Mouse (Mus musculus): ENCODE results near the gene Lancl2. TPM values are rescaled to one million over a fixed set of nuclear protein-coding genes. Genes with fewer than 3 reads are reported as not detected.

Gene Lancl2
- polyA plus RNA-seq, 1 experiment from 2014 or later, result 15.8 TPM

DNA sequence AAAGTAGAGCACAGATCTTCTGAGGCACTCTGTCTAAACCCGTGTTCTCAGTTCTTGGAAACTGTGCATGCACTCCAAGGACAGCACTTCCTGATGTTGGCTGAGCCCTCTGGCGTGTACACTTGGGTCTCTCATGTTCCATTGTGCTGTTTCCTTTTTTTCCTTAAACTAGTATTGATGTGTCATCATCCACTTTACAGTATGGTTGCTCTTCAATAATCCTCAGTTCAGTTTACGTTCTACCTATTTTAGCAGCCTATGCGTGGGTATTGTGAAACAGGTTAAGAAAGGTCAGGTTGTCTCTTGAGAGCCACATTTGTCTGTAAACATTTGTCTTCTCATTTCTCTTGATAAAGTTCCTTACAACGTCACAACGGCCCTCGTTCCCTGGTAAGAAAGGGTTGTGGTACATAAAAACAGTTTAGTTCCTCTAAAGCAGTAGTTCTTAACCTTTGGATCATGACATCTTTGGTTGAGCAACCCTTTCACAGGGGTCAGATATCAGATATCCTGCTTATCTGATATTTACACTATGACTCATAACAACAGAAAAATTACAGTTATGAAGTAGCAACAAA, 66.7 kb downstream of the Lancl2 start:
- no peak overlapping the region for H3K4me3 ChIP-seq
- 80% methylated on average over 7 of the region's 7 CpGs for WGBS
- no peaks in the 10 kb centered on the region for H3K27me3 ChIP-seq
- H3K36me3 ChIP-seq, result peaks cover 3% of the 10 kb centered on the region; the same call in 1 of the 2 replicates
- no peaks in the 10 kb centered on the region for H3K9me3 ChIP-seq (replicated peaks)
- no peak for ATAC-seq (replicated peaks; ENCODE audit: insufficient number of reproducible peaks, insufficient read depth, low FRiP score, low read depth)
- H3K27ac ChIP-seq, result no peak overlapping the region
- no peak overlapping the region for H3K4me2 ChIP-seq
- H3K9ac ChIP-seq, result no peak overlapping the region
- H3K4me1 ChIP-seq (replicated peaks), result peaks cover 6% of the 10 kb centered on the region; the same call in 1 of the 2 replicates

DNA sequence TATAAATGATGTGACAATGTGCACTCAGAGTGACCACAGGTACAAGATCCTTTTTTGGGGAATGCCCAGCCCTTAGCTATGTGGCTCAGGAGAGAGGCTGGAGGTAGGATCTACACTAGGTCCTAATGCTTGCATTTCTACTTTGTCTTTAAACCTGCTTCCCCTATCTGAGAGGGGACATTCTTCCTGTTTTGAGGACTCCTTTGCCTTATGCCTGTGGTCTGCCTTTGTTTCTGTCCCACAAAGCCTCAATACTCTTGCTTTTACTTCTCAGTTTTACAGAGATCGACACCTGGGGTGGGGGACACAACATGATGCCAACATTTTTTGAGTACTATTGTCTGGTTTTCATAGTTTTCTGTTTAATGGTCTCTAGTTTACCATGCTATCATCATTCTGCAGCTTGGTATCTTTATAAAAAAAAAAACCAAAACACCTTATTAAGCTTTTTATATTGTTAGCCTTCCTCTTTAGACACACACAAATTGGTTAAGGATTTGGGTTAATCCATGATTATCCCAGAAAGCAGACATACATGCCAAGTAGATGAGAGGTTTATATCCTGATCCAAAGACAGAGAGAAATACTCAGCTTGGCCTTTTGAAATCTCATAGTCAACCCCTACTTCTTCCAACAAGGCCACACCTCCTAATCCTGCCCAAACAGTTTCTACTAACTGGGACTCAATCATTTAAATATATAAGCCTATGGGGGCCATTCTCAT, 68.3 kb downstream of the Lancl2 start:
- Histone ChIP-seq H3K4me2 (no peak overlapping the region), H3K9me3 (replicated peaks) (no peaks in the 10 kb centered on the region), H3K27ac (no peak overlapping the region), H3K4me3 (no peak overlapping the region), H3K9ac (no peak overlapping the region), H3K4me1 (replicated peaks) (peaks cover 6% of the 10 kb centered on the region; the same call in 1 of the 2 replicates), H3K27me3 (no peaks in the 10 kb centered on the region), H3K36me3 (peaks cover 3% of the 10 kb centered on the region; the same call in 1 of the 2 replicates)
- WGBS, result 84% methylated on average over 1 of the region's 1 CpGs
- no peak for ATAC-seq (replicated peaks; ENCODE audit: insufficient number of reproducible peaks, insufficient read depth, low FRiP score, low read depth)

DNA sequence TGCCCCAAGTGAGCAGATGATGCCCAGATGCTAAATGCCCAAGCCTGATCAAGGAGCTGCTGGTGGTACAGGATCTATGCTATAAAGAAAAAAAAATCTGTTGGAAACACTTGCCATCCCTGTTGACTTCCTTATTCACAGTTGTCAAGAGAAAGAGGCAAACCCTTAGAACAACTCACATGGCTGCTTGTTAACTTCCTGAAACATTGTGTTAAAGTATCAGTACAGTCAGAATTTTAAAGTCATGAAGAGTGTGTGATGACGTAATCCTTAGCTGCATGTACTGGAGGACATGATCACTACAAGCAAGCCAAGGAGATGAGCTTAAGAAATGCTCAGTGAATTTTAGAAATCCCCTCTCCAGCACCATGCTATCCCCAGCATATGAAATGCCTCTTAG, 71.5 kb downstream of the Lancl2 start:
- Histone ChIP-seq H3K9ac (no peak overlapping the region), H3K4me3 (no peak overlapping the region), H3K36me3 (peaks cover 12% of the 10 kb centered on the region; the same call in 1 of the 2 replicates), H3K9me3 (replicated peaks) (no peaks in the 10 kb centered on the region; the same call in 1 of the 2 replicates), H3K27ac (no peak overlapping the region), H3K4me2 (no peak overlapping the region), H3K4me1 (replicated peaks) (no peaks in the 10 kb centered on the region), H3K27me3 (no peaks in the 10 kb centered on the region)
- ATAC-seq (replicated peaks; ENCODE audit: insufficient number of reproducible peaks, insufficient read depth, low FRiP score, low read depth), result no peak
- 94% methylated on average over 1 of the region's 1 CpGs for WGBS

DNA sequence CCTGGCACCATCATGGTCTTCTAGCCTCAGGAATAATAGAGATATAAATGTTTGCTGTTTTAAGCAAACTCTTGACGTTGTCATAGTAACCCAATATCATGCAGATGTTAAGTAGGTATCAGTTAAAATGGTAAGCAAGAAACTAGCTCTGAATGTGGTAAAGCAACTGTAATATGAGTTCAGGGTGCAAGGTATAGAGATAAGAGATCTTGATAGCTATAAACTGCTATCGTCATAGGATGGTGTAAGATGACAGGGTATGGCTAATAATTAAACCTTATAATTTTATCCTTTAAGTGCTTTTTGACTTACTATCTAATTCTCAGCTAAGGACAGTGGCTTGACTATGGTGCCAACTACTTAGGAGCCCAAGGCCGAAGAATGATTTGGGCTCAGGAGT, 78.0 kb downstream of the Lancl2 start:
- no peaks in the 10 kb centered on the region for H3K27me3 ChIP-seq
- WGBS, result 85% methylated on average over 3 of the region's 3 CpGs
- no peak overlapping the region for H3K27ac ChIP-seq
- H3K4me3 ChIP-seq, result no peak overlapping the region
- no peaks in the 10 kb centered on the region for H3K4me1 ChIP-seq (replicated peaks)
- H3K36me3 ChIP-seq, result 0 out of 2 replicates have a peak, but pooled peaks cover 9% of the 10 kb centered on the region
- H3K4me2 ChIP-seq, result no peak overlapping the region
- H3K9ac ChIP-seq, result no peak overlapping the region
- no peak for ATAC-seq (replicated peaks; ENCODE audit: insufficient number of reproducible peaks, insufficient read depth, low FRiP score, low read depth)
- H3K9me3 ChIP-seq (replicated peaks), result no peaks in the 10 kb centered on the region; the same call in 1 of the 2 replicates

DNA sequence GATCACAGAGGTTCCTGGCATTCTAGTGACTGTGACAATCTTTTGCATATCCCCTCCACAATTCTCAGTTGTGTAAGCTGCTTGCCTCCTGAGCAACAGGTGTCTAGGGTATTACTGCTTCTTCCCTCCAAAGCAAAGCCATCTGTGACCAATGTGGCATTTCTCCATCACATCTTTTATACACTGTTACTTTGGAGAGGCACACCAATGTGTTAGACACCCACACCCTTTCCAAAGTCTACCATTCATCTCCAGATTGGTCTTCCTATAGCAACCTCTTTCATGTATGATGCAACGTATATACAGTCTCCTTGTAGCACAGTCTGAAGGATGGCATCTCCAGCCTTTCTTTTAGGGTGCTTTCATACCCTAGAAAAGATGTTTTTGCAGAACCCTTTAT, 80.3 kb downstream of the Lancl2 start:
- no peaks in the 10 kb centered on the region for H3K4me1 ChIP-seq (replicated peaks)
- no peaks in the 10 kb centered on the region for H3K27me3 ChIP-seq
- H3K36me3 ChIP-seq, result 0 out of 2 replicates have a peak, but pooled peaks cover 2% of the 10 kb centered on the region
- 95% methylated on average over 1 of the region's 1 CpGs for WGBS
- no peaks in the 10 kb centered on the region for H3K9me3 ChIP-seq (replicated peaks)
- ATAC-seq (replicated peaks; ENCODE audit: insufficient number of reproducible peaks, insufficient read depth, low FRiP score, low read depth), result no peak
- H3K4me2 ChIP-seq, result no peak overlapping the region
- no peak overlapping the region for H3K27ac ChIP-seq
- no peak overlapping the region for H3K4me3 ChIP-seq
- H3K9ac ChIP-seq, result no peak overlapping the region

DNA sequence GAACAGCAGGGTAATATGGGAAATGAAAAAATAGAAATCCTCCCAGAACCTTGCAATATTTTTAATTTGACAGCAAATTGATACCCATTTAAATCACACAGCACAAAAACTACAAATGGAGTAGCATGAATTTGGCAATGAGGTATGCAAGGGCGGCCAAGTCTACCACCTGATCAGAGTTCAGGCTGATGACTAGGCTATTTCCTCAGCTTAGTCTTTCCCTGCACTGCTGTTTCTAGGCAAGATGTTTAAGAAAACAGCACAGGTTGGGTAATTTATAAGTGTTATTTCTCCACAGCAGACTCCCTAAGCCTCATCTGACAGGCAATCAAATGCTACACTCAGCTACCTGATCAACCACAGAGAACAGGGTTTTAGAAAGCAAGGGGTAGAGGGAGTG, 81.9 kb downstream of the Lancl2 start:
- Histone ChIP-seq H3K27me3 (no peaks in the 10 kb centered on the region), H3K4me2 (no peak overlapping the region), H3K9me3 (replicated peaks) (no peaks in the 10 kb centered on the region), H3K4me1 (replicated peaks) (no peaks in the 10 kb centered on the region), H3K27ac (no peak overlapping the region), H3K4me3 (no peak overlapping the region), H3K36me3 (peaks cover 7% of the 10 kb centered on the region; the same call in 1 of the 2 replicates), H3K9ac (no peak overlapping the region)
- WGBS, result 98% methylated on average over 1 of the region's 1 CpGs
- ATAC-seq (replicated peaks; ENCODE audit: insufficient number of reproducible peaks, insufficient read depth, low FRiP score, low read depth), result no peak

DNA sequence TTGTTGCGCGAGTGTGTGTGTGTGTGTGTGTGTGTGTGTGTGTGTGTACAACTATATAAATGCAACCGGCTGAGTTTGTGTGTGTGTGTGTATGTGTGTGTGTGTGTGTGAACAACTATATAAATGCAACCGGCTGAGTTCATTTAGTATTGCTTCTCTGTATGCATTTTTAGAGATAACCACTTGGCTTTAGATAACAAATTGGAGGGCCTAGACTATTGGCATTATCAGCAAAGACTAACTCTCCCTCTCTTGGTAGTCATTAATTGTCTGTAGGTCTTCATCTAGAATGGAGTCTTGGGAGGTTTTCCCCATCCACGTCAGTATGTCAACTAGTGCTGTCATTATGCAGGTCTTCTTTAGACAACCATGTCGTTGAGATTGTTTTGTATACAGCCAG, 85.0 kb downstream of the Lancl2 start:
- H3K27me3 ChIP-seq, result no peaks in the 10 kb centered on the region
- no peak for ATAC-seq (replicated peaks; ENCODE audit: insufficient number of reproducible peaks, insufficient read depth, low FRiP score, low read depth)
- H3K27ac ChIP-seq, result no peak overlapping the region
- no peaks in the 10 kb centered on the region for H3K9me3 ChIP-seq (replicated peaks)
- H3K4me2 ChIP-seq, result no peak overlapping the region
- H3K4me1 ChIP-seq (replicated peaks), result no peaks in the 10 kb centered on the region
- no peak overlapping the region for H3K4me3 ChIP-seq
- 91% methylated on average over 6 of the region's 6 CpGs for WGBS
- H3K9ac ChIP-seq, result no peak overlapping the region
- H3K36me3 ChIP-seq, result peaks cover 12% of the 10 kb centered on the region

Other genes with a start within 250 kb of the Lancl2 start
- gene Ppm1k, start 167.1 kb upstream of the Lancl2 start, polyA plus RNA-seq (2015; fragmentation: Nextera tagmentation; extraction: Ambion mirVana), result 10.7 and 12.9 TPM in 2 replicates
- gene Herc6, start 121.5 kb upstream of the Lancl2 start, polyA plus RNA-seq (2015; fragmentation: Nextera tagmentation; extraction: Ambion mirVana), result 4.4 and 5.5 TPM in 2 replicates
- 24.8 and 25.9 TPM in 2 replicates for gene Pyurf, start 10.5 kb upstream of the Lancl2 start, polyA plus RNA-seq (2015; fragmentation: Nextera tagmentation; extraction: Ambion mirVana)
- 25.0 and 33.0 TPM in 2 replicates for gene Vopp1, start 122.6 kb downstream of the Lancl2 start, polyA plus RNA-seq (2015; fragmentation: Nextera tagmentation; extraction: Ambion mirVana)
- not detected in 2 replicates for gene Vmn1r21, start 147.8 kb downstream of the Lancl2 start, polyA plus RNA-seq (2015; fragmentation: Nextera tagmentation; extraction: Ambion mirVana)
- not detected in 2 replicates for gene Vmn1r22, start 205.5 kb downstream of the Lancl2 start, polyA plus RNA-seq (2015; fragmentation: Nextera tagmentation; extraction: Ambion mirVana)
- gene Vmn1r23, start 224.3 kb downstream of the Lancl2 start, polyA plus RNA-seq (2015; fragmentation: Nextera tagmentation; extraction: Ambion mirVana), result not detected in 2 replicates

Data from heart, embryonic 15.5 days (tissue).